8 mouse cellular contexts compared by ENCODE assay signal in the genomic region with DNA sequence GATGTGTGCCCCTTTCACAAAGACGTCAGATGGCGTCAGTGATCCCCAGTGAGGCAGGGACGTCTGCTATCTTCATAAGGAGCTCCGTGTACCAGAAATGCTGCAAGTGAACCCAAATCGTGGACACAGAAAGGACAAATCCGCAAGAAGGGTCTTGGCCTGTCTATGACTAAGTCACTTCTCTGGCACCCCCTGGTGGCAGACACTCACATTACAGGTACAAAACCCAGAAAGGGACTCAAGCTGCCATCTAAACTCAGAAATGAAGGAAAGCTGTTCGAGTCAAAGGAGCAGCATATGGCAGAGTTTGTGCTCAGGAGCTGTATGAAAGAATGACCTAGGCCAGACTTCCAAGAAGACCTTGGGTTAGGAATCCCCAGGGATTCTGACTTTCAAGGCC. TPM values are rescaled to one million over a fixed set of nuclear protein-coding genes. Genes with fewer than 3 reads are reported as not detected.
DNase-seq lines count a peak whose midpoint lies in the region; ATAC-seq and TF ChIP-seq lines count a peak whose summit lies in the region.

No protein-coding gene starts in this region.

- no peak for TF ChIP-seq POLR2A in kidney, adult 2 months (IDR thresholded peaks at IDR 0.05; ENCODE audit: low read depth, low read length)
- no peak for TF ChIP-seq POLR2A in olfactory bulb, adult 2 months (IDR thresholded peaks at IDR 0.05; ENCODE audit: insufficient read depth, low read depth, low read length)

- no peaks in the 10 kb centered on the region for H3K4me1 ChIP-seq in kidney, adult 2 months (ENCODE audit: control insufficient read depth, insufficient read depth, low read length)
- H3K4me1 ChIP-seq in limb, embryonic 11.5 days (ENCODE audit: control insufficient read depth, insufficient read depth, low read length), result no peaks in the 10 kb centered on the region
- peaks cover 2% of the 10 kb centered on the region; the same call in 1 of the 2 replicates for H3K4me1 ChIP-seq in olfactory bulb, adult 2 months (ENCODE audit: control insufficient read depth, insufficient read depth, low read length)

- H3K27me3 ChIP-seq in kidney, adult 2 months (replicated peaks; ENCODE audit: control insufficient read depth, insufficient read depth, low read length), result no peaks in the 10 kb centered on the region
- no peaks in the 10 kb centered on the region for H3K27me3 ChIP-seq in limb, embryonic 11.5 days (ENCODE audit: control insufficient read depth, insufficient read depth, low read length)

- H3K4me3 ChIP-seq in kidney, adult 2 months (ENCODE audit: insufficient read depth, low read depth, low read length), result no peak overlapping the region
- H3K4me3 ChIP-seq in limb, embryonic 11.5 days (ENCODE audit: low read depth, low read length), result no peak overlapping the region
- H3K4me3 ChIP-seq in olfactory bulb, adult 2 months (ENCODE audit: insufficient read depth, low read depth, low read length), result no peak overlapping the region

- no peak overlapping the region for H3K27ac ChIP-seq in kidney, adult 2 months (ENCODE audit: insufficient read depth, low read depth, low read length)
- no peak overlapping the region for H3K27ac ChIP-seq in limb, embryonic 11.5 days (replicated peaks; ENCODE audit: low read depth, low read length)
- no peak overlapping the region for H3K27ac ChIP-seq in olfactory bulb, adult 2 months (ENCODE audit: insufficient read depth, low read depth, low read length)

- no peaks in the 10 kb centered on the region for H3K9me3 ChIP-seq in limb, embryonic 11.5 days (ENCODE audit: control insufficient read depth, low read length)

- peak; percentile 30 for DNase-seq in 3134 (ENCODE audit: extremely low read depth, insufficient read length, low spot score)
- peak; percentile 74 for DNase-seq in Muller cell, postnatal 12 days (ENCODE audit: inconsistent ontology term)
- peak; percentile 90 for DNase-seq in cerebellum, adult 8-10 months
- DNase-seq in frontal cortex, postnatal 36 days (ENCODE audit: low spot score in 2 of 2), result peak; percentile 89 to 91
- DNase-seq in kidney, adult 2 months, result peak; percentile 88
- peak; percentile 95 for DNase-seq in limb, embryonic 11.5 days (ENCODE audit: low spot score)
- peak; percentile 67 for DNase-seq in testis, postnatal 14 days (ENCODE audit: low spot score)

- ATAC-seq in limb, embryonic 11.5 days (ENCODE audit: insufficient number of reproducible peaks, low FRiP score, low TSS enrichment, low read depth), result no peak

- no peak overlapping the region for H3K9ac ChIP-seq in limb, embryonic 11.5 days (ENCODE audit: low read length)

- no peak overlapping the region for H3K4me2 ChIP-seq in limb, embryonic 11.5 days (ENCODE audit: low read depth, severe bottlenecking)

- WGBS in kidney, adult 2 months, result 9% methylated on average over 7 of the region's 7 CpGs
- 12% methylated on average over 7 of the region's 7 CpGs for WGBS in limb, embryonic 11.5 days
- WGBS in olfactory bulb, adult 2 months, result 5% methylated on average over 7 of the region's 7 CpGs

- TF ChIP-seq CTCF in kidney, adult 2 months (conservative IDR thresholded peaks at IDR 0.05; ENCODE audit: insufficient read depth, insufficient read length, low read depth, low read length), result peak; percentile 82
- 0 out of 2 replicates have a peak, but pooled peaks have one; percentile 25 for TF ChIP-seq CTCF in olfactory bulb, adult 2 months (IDR thresholded peaks at IDR 0.05; ENCODE audit: insufficient read depth, low read depth, low read length)

- no peaks in the 10 kb centered on the region for H3K36me3 ChIP-seq in kidney, adult 2 months (ENCODE audit: control insufficient read depth, insufficient read depth, low read length)
- H3K36me3 ChIP-seq in limb, embryonic 11.5 days (ENCODE audit: control insufficient read depth, insufficient read depth, low read length), result no peaks in the 10 kb centered on the region

RNA-seq across cellular contexts. Expression of a gene that starts 5.6 kb away (rescaled TPM):
- not detected in 2 replicates for polyA plus RNA-seq in kidney, adult 2 months (2012; rRNA removed)
- polyA plus RNA-seq in limb, embryonic 11.5 days (2014; fragmentation: Nextera tagmentation; extraction: Ambion mirVana), result 0.27 TPM in 1 of 2 replicates, not detected in the other
- not detected in 2 replicates for polyA plus RNA-seq in olfactory bulb, adult 2 months (2012; ENCODE audit: insufficient read depth, insufficient read length, low replicate concordance, missing spikeins)

RNA-seq across cellular contexts. Expression of a gene that starts 14.5 kb away (rescaled TPM):
- polyA plus RNA-seq in kidney, adult 2 months (2012; rRNA removed), result 30.4 and 32.6 TPM in 2 replicates
- polyA plus RNA-seq in limb, embryonic 11.5 days (2014; fragmentation: Nextera tagmentation; extraction: Ambion mirVana), result 124 and 127 TPM in 2 replicates
- not detected in 2 replicates for polyA plus RNA-seq in olfactory bulb, adult 2 months (2012; ENCODE audit: insufficient read depth, insufficient read length, low replicate concordance, missing spikeins)

RNA-seq across cellular contexts. Expression of a gene that starts 34.6 kb away (rescaled TPM):
- polyA plus RNA-seq in kidney, adult 2 months (2012; rRNA removed), result 0.56 and 0.74 TPM in 2 replicates
- polyA plus RNA-seq in limb, embryonic 11.5 days (2014; fragmentation: Nextera tagmentation; extraction: Ambion mirVana), result not detected in 2 replicates
- polyA plus RNA-seq in olfactory bulb, adult 2 months (2012; ENCODE audit: insufficient read depth, insufficient read length, low replicate concordance, missing spikeins), result not detected in 2 replicates

Comparison
In these comparisons a context has a peak if more than half of its experiments do, and no peak if none do; other contexts are left out.
1. DNase-seq: peak in every context shown above with its lines; median percentile 95 in limb, embryonic 11.5 days; 90 in cerebellum, adult 8-10 months; 90 in frontal cortex, postnatal 36 days; 88 in kidney, adult 2 months; 74 in Muller cell, postnatal 12 days; 67 in testis, postnatal 14 days; 30 in 3134.